Mouse (Mus musculus): ENCODE results near the gene Ipo7. TPM values are rescaled to one million over a fixed set of nuclear protein-coding genes. Genes with fewer than 3 reads are reported as not detected.

The Ipo7 gene
- polyA plus RNA-seq, 1 experiment: 7.3 TPM

GRCm38 (mm10) chr7:110061199-110061751, 43.2 kb downstream of the Ipo7 start, which contains the start of gene Zfp143:
Gene Zfp143 (plus strand): TSS chr7:110061217.
- no peaks in the 10 kb centered on the region for H3K9me3 ChIP-seq
- H3K4me1 ChIP-seq: peaks cover 37% of the 10 kb centered on the region
- peaks cover 49% of the 10 kb centered on the region for H3K36me3 ChIP-seq (replicated peaks; ENCODE audit: low read length)
- no peaks in the 10 kb centered on the region for H3K27me3 ChIP-seq (replicated peaks)
- H3K4me3 ChIP-seq (replicated peaks): peak within 1 kb of the TSS; percentile 97
- no peak for TF ChIP-seq GATA1 (IDR thresholded peaks at IDR 0.05; ENCODE audit: borderline replicate concordance, low read length)
- peak; percentile 65 for TF ChIP-seq FLI1 (IDR thresholded peaks at IDR 0.05; ENCODE audit: low read length)

DNA sequence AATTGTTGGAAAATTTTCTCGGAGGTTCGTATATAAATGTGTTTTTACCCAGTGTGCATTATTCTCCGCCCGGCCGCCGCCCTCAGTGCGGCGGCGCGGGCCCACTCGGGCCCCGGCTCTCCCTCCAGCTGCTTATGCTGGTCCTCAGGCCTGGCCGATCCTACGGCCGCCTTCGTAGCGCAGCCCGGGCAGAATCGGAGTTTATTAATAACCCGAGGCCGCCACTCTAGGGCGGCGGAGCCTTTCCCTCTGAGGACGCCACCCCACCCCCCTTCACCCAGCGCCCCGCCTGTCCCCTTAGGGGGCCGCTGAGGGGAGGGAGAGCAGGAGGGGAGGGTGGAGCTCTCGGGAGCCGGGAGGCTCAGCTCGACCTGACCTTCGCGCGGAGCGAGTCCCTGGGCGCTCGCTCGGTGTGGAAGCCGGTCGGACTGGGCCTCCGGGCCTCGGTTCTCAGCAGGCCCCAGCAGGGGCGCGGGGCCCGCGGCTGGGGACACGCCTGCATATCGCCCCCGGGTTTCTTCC, 43.7 kb downstream of the Ipo7 start:
- peaks cover 37% of the 10 kb centered on the region for H3K4me1 ChIP-seq
- H3K27me3 ChIP-seq (replicated peaks): no peaks in the 10 kb centered on the region
- no peaks in the 10 kb centered on the region for H3K9me3 ChIP-seq
- TF ChIP-seq GATA1 (IDR thresholded peaks at IDR 0.05; ENCODE audit: borderline replicate concordance, low read length): no peak
- no peak for TF ChIP-seq FLI1 (IDR thresholded peaks at IDR 0.05; ENCODE audit: low read length)
- H3K36me3 ChIP-seq (replicated peaks; ENCODE audit: low read length): peaks cover 49% of the 10 kb centered on the region
- H3K4me3 ChIP-seq (replicated peaks): peak overlapping the region; percentile 97

- TF ChIP-seq FLI1 (IDR thresholded peaks at IDR 0.05; ENCODE audit: low read length): no peak
- TF ChIP-seq GATA1 (IDR thresholded peaks at IDR 0.05; ENCODE audit: borderline replicate concordance, low read length): no peak
- peaks cover 37% of the 10 kb centered on the region for H3K4me1 ChIP-seq
- no peak overlapping the region for H3K4me3 ChIP-seq (replicated peaks)
- H3K9me3 ChIP-seq: no peaks in the 10 kb centered on the region
- H3K27me3 ChIP-seq (replicated peaks): no peaks in the 10 kb centered on the region
- H3K36me3 ChIP-seq (replicated peaks; ENCODE audit: low read length): peaks cover 50% of the 10 kb centered on the region
Measured at GRCm38 (mm10) chr7:110063731-110064130, 45.7 kb downstream of the Ipo7 start.

GRCm38 (mm10) chr7:110069070-110069469, 51.0 kb downstream of the Ipo7 start:
- no peaks in the 10 kb centered on the region for H3K9me3 ChIP-seq
- H3K27me3 ChIP-seq (replicated peaks): no peaks in the 10 kb centered on the region
- H3K4me1 ChIP-seq: peaks cover 10% of the 10 kb centered on the region; the same call in 1 of the 2 replicates
- peaks cover 81% of the 10 kb centered on the region for H3K36me3 ChIP-seq (replicated peaks; ENCODE audit: low read length)
- no peak for TF ChIP-seq FLI1 (IDR thresholded peaks at IDR 0.05; ENCODE audit: low read length)
- no peak for TF ChIP-seq GATA1 (IDR thresholded peaks at IDR 0.05; ENCODE audit: borderline replicate concordance, low read length)
- H3K4me3 ChIP-seq (replicated peaks): no peak overlapping the region

- no peak for TF ChIP-seq GATA1 (IDR thresholded peaks at IDR 0.05; ENCODE audit: borderline replicate concordance, low read length)
- TF ChIP-seq FLI1 (IDR thresholded peaks at IDR 0.05; ENCODE audit: low read length): no peak
- H3K4me1 ChIP-seq: peaks cover 6% of the 10 kb centered on the region
- peaks cover 96% of the 10 kb centered on the region for H3K36me3 ChIP-seq (replicated peaks; ENCODE audit: low read length)
- H3K4me3 ChIP-seq (replicated peaks): no peak overlapping the region
- H3K9me3 ChIP-seq: no peaks in the 10 kb centered on the region
- no peaks in the 10 kb centered on the region for H3K27me3 ChIP-seq (replicated peaks)
Measured at GRCm38 (mm10) chr7:110078168-110078567, 60.1 kb downstream of the Ipo7 start.

GRCm38 (mm10) chr7:110083386-110084165, 65.5 kb downstream of the Ipo7 start:
- Histone ChIP-seq H3K4me3 (replicated peaks) (no peak overlapping the region), H3K9me3 (no peaks in the 10 kb centered on the region), H3K4me1 (peaks cover 4% of the 10 kb centered on the region; the same call in 1 of the 2 replicates), H3K36me3 (replicated peaks; ENCODE audit: low read length) (peaks cover 98% of the 10 kb centered on the region), H3K27me3 (replicated peaks) (no peaks in the 10 kb centered on the region)
- TF ChIP-seq FLI1 (IDR thresholded peaks at IDR 0.05; ENCODE audit: low read length) (no peak), GATA1 (IDR thresholded peaks at IDR 0.05; ENCODE audit: borderline replicate concordance, low read length) (no peak)

DNA sequence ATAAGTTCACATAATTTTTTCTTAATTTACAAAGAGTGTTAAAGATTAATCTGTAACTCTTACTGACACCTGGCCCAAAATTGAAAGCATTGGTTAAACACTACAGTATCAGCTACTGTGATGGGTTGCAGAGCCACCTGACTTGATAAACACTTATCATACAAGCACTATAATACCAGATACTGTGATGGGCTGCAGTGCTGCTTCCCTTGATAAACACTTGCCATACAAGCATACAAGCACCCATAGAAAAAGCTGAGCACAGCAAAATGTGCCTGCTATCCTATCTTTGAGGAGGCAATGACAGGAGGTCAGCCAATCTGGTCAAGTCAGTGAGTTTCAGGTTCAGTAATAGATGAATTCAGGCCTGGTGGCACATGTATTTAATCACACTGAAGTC, 67.1 kb downstream of the Ipo7 start:
- Histone ChIP-seq H3K36me3 (replicated peaks; ENCODE audit: low read length) (peaks cover 99% of the 10 kb centered on the region), H3K4me1 (peaks cover 4% of the 10 kb centered on the region; the same call in 1 of the 2 replicates), H3K9me3 (no peaks in the 10 kb centered on the region), H3K4me3 (replicated peaks) (no peak overlapping the region), H3K27me3 (replicated peaks) (no peaks in the 10 kb centered on the region)
- TF ChIP-seq FLI1 (IDR thresholded peaks at IDR 0.05; ENCODE audit: low read length) (no peak), GATA1 (IDR thresholded peaks at IDR 0.05; ENCODE audit: borderline replicate concordance, low read length) (no peak)

- H3K4me1 ChIP-seq: peaks cover 4% of the 10 kb centered on the region; the same call in 1 of the 2 replicates
- TF ChIP-seq GATA1 (IDR thresholded peaks at IDR 0.05; ENCODE audit: borderline replicate concordance, low read length) (no peak), FLI1 (IDR thresholded peaks at IDR 0.05; ENCODE audit: low read length) (no peak)
- peaks cover 100% of the 10 kb centered on the region for H3K36me3 ChIP-seq (replicated peaks; ENCODE audit: low read length)
- no peak overlapping the region for H3K4me3 ChIP-seq (replicated peaks)
- no peaks in the 10 kb centered on the region for H3K27me3 ChIP-seq (replicated peaks)
- H3K9me3 ChIP-seq: no peaks in the 10 kb centered on the region
Measured at GRCm38 (mm10) chr7:110087914-110088313, 69.8 kb downstream of the Ipo7 start.

DNA sequence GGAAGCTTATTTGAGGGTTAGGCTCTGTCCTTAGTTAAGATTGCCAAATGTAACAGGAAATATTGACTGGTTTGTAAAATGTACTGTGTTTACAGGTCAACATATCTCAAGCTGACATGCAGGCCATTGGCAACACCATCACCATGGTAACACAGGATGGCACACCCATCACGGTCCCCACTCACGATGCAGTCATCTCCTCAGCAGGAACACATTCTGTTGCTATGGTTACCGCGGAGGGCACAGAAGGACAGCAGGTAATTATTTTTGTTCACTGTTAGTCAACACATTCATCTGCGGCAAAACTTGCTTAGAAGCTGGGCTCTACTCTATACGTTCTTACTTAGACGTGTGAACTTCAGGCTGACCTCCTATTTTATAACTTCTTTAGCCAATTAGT, 73.6 kb downstream of the Ipo7 start:
- Histone ChIP-seq H3K9me3 (no peaks in the 10 kb centered on the region), H3K27me3 (replicated peaks) (no peaks in the 10 kb centered on the region), H3K4me3 (replicated peaks) (peak overlapping the region; percentile 62), H3K4me1 (peaks cover 6% of the 10 kb centered on the region), H3K36me3 (replicated peaks; ENCODE audit: low read length) (peaks cover 98% of the 10 kb centered on the region)
- TF ChIP-seq GATA1 (IDR thresholded peaks at IDR 0.05; ENCODE audit: borderline replicate concordance, low read length) (no peak), FLI1 (IDR thresholded peaks at IDR 0.05; ENCODE audit: low read length) (no peak)

DNA sequence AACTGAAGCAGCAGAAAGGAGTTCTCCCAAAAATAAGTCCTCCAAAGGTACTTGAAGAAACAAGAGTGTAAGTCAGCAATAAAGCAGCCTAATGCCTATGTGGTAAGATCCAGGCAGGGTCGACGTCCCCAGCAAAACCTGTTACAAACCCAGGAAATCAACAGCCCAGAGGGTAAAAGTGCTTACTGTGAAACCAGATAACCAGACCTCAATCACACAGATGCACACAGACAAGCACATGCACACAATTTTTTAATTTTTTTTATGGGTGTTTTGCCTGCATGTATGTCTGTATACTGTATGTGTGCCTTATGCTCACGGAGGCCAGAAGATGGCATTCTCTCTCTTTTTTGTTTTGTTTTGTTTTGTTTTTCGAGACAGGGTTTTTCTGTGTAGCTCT, 78.3 kb downstream of the Ipo7 start:
- H3K27me3 ChIP-seq (replicated peaks): peaks cover 2% of the 10 kb centered on the region
- H3K4me3 ChIP-seq (replicated peaks): no peak overlapping the region
- peaks cover 5% of the 10 kb centered on the region for H3K9me3 ChIP-seq
- peaks cover 62% of the 10 kb centered on the region for H3K36me3 ChIP-seq (replicated peaks; ENCODE audit: low read length)
- peaks cover 22% of the 10 kb centered on the region for H3K4me1 ChIP-seq
- TF ChIP-seq FLI1 (IDR thresholded peaks at IDR 0.05; ENCODE audit: low read length): no peak
- TF ChIP-seq GATA1 (IDR thresholded peaks at IDR 0.05; ENCODE audit: borderline replicate concordance, low read length): no peak
